Mouse (Mus musculus) bone marrow, adult 2 months (tissue): ENCODE data around the gene Magi2.

Experiments used
- CTCF ChIP-seq: fragments of 200-500 bp; IDR thresholded peaks from 2 replicates; pipeline ENCODE4 v1.5.1; 2011; ENCODE audit warnings: low read length, control low read depth; ENCODE audit not compliant: control insufficient read depth, insufficient read depth
- POLR2A ChIP-seq: fragments of 200-500 bp; IDR thresholded peaks from 2 replicates; pipeline ENCODE4 v1.6.1; 2011; ENCODE audit warnings: low read depth, mild to moderate bottlenecking, control low read depth, low read length, borderline replicate concordance; ENCODE audit not compliant: control insufficient read depth

GRCm38 (mm10) chr5:19395876-19396275 is 169.0 kb downstream of the Magi2 start:
- TF ChIP-seq CTCF (no peak), POLR2A (no peak)
